Mouse (Mus musculus): ENCODE data around the gene Gm9821. TPM values are rescaled to one million over a fixed set of nuclear protein-coding genes. Genes with fewer than 3 reads are reported as not detected.

Gm9821 gene
- polyA plus RNA-seq, 1 experiment from 2014 or later: not detected

- 5% methylated on average over 6 of the region's 13 CpGs for WGBS
- Histone ChIP-seq H3K4me1 (ENCODE audit: control insufficient read depth, insufficient read depth, low read length) (peaks cover 8% of the 10 kb centered on the region; the same call in 1 of the 2 replicates), H3K27ac (ENCODE audit: low read length) (no peak overlapping the region), H3K4me2 (ENCODE audit: low read length) (peak overlapping the region; percentile 48), H3K9me3 (replicated peaks; ENCODE audit: control insufficient read depth, low read length, poor library complexity, severe bottlenecking) (no peaks in the 10 kb centered on the region), H3K9ac (ENCODE audit: low read depth, low read length) (peak overlapping the region; percentile 52), H3K4me3 (ENCODE audit: low read depth, low read length) (no peak overlapping the region), H3K27me3 (ENCODE audit: control insufficient read depth, insufficient read depth, low read depth, low read length) (no peaks in the 10 kb centered on the region; the same call in 1 of the 2 replicates), H3K36me3 (ENCODE audit: control insufficient read depth, insufficient read depth, low read length) (no peaks in the 10 kb centered on the region)
- peak; percentile 41; the same call in 1 of the 2 replicates for ATAC-seq
These were observed 38.9 kb downstream of the Gm9821 start for GRCm38 (mm10) chr2:91984439-91984838.

- Histone ChIP-seq H3K4me1 (ENCODE audit: control insufficient read depth, insufficient read depth, low read length) (peaks cover 8% of the 10 kb centered on the region; the same call in 1 of the 2 replicates), H3K27me3 (ENCODE audit: control insufficient read depth, insufficient read depth, low read depth, low read length) (no peaks in the 10 kb centered on the region; the same call in 1 of the 2 replicates), H3K27ac (ENCODE audit: low read length) (no peak overlapping the region), H3K9me3 (replicated peaks; ENCODE audit: control insufficient read depth, low read length, poor library complexity, severe bottlenecking) (no peaks in the 10 kb centered on the region), H3K4me3 (ENCODE audit: low read depth, low read length) (no peak overlapping the region), H3K9ac (ENCODE audit: low read depth, low read length) (peak overlapping the region; percentile 52; the same call in 1 of the 2 replicates), H3K4me2 (ENCODE audit: low read length) (peak overlapping the region; percentile 48; the same call in 1 of the 2 replicates), H3K36me3 (ENCODE audit: control insufficient read depth, insufficient read depth, low read length) (no peaks in the 10 kb centered on the region)
- 38% methylated on average over 9 of the region's 9 CpGs for WGBS
- no peak; the same call in 1 of the 2 replicates for ATAC-seq
These were observed 39.5 kb downstream of the Gm9821 start for GRCm38 (mm10) chr2:91984906-91985525.

GRCm38 (mm10) chr2:91986071-91986470 is 40.6 kb downstream of the Gm9821 start:
- Histone ChIP-seq H3K27me3 (ENCODE audit: control insufficient read depth, insufficient read depth, low read depth, low read length) (no peaks in the 10 kb centered on the region; the same call in 1 of the 2 replicates), H3K36me3 (ENCODE audit: control insufficient read depth, insufficient read depth, low read length) (no peaks in the 10 kb centered on the region), H3K9ac (ENCODE audit: low read depth, low read length) (no peak overlapping the region), H3K9me3 (replicated peaks; ENCODE audit: control insufficient read depth, low read length, poor library complexity, severe bottlenecking) (no peaks in the 10 kb centered on the region), H3K4me2 (ENCODE audit: low read length) (no peak overlapping the region), H3K27ac (ENCODE audit: low read length) (no peak overlapping the region), H3K4me3 (ENCODE audit: low read depth, low read length) (no peak overlapping the region), H3K4me1 (ENCODE audit: control insufficient read depth, insufficient read depth, low read length) (peaks cover 8% of the 10 kb centered on the region; the same call in 1 of the 2 replicates)
- ATAC-seq: no peak
- WGBS: 11% methylated on average over 5 of the region's 5 CpGs

- Histone ChIP-seq H3K9me3 (replicated peaks; ENCODE audit: control insufficient read depth, low read length, poor library complexity, severe bottlenecking) (no peaks in the 10 kb centered on the region), H3K4me1 (ENCODE audit: control insufficient read depth, insufficient read depth, low read length) (peaks cover 8% of the 10 kb centered on the region; the same call in 1 of the 2 replicates), H3K9ac (ENCODE audit: low read depth, low read length) (no peak overlapping the region), H3K4me3 (ENCODE audit: low read depth, low read length) (no peak overlapping the region), H3K27me3 (ENCODE audit: control insufficient read depth, insufficient read depth, low read depth, low read length) (no peaks in the 10 kb centered on the region; the same call in 1 of the 2 replicates), H3K27ac (ENCODE audit: low read length) (no peak overlapping the region), H3K4me2 (ENCODE audit: low read length) (no peak overlapping the region), H3K36me3 (ENCODE audit: control insufficient read depth, insufficient read depth, low read length) (no peaks in the 10 kb centered on the region)
- 3% methylated on average over 3 of the region's 3 CpGs for WGBS
- ATAC-seq: peak; percentile 57
These were observed 42.0 kb downstream of the Gm9821 start for GRCm38 (mm10) chr2:91987542-91987941.

GRCm38 (mm10) chr2:91989750-91990149 is 44.2 kb downstream of the Gm9821 start:
- no peaks in the 10 kb centered on the region; the same call in 1 of the 2 replicates for H3K27me3 ChIP-seq (ENCODE audit: control insufficient read depth, insufficient read depth, low read depth, low read length)
- H3K4me2 ChIP-seq (ENCODE audit: low read length): no peak overlapping the region
- H3K9me3 ChIP-seq (replicated peaks; ENCODE audit: control insufficient read depth, low read length, poor library complexity, severe bottlenecking): no peaks in the 10 kb centered on the region
- no peaks in the 10 kb centered on the region for H3K36me3 ChIP-seq (ENCODE audit: control insufficient read depth, insufficient read depth, low read length)
- no peak overlapping the region for H3K9ac ChIP-seq (ENCODE audit: low read depth, low read length)
- no peak overlapping the region for H3K4me3 ChIP-seq (ENCODE audit: low read depth, low read length)
- ATAC-seq: no peak
- H3K27ac ChIP-seq (ENCODE audit: low read length): no peak overlapping the region
- H3K4me1 ChIP-seq (ENCODE audit: control insufficient read depth, insufficient read depth, low read length): peaks cover 2% of the 10 kb centered on the region; the same call in 1 of the 2 replicates

- Histone ChIP-seq H3K9me3 (replicated peaks; ENCODE audit: control insufficient read depth, low read length, poor library complexity, severe bottlenecking) (no peaks in the 10 kb centered on the region), H3K4me2 (ENCODE audit: low read length) (no peak overlapping the region), H3K4me1 (ENCODE audit: control insufficient read depth, insufficient read depth, low read length) (no peaks in the 10 kb centered on the region), H3K27ac (ENCODE audit: low read length) (no peak overlapping the region), H3K36me3 (ENCODE audit: control insufficient read depth, insufficient read depth, low read length) (no peaks in the 10 kb centered on the region), H3K27me3 (ENCODE audit: control insufficient read depth, insufficient read depth, low read depth, low read length) (no peaks in the 10 kb centered on the region), H3K9ac (ENCODE audit: low read depth, low read length) (no peak overlapping the region), H3K4me3 (ENCODE audit: low read depth, low read length) (no peak overlapping the region)
- ATAC-seq: peak; percentile 60; the same call in 1 of the 2 replicates
- WGBS: 40% methylated on average over 3 of the region's 3 CpGs
These were observed 47.9 kb downstream of the Gm9821 start for GRCm38 (mm10) chr2:91993409-91993808.

GRCm38 (mm10) chr2:91996006-91996405 is 50.5 kb downstream of the Gm9821 start:
- Histone ChIP-seq H3K4me1 (ENCODE audit: control insufficient read depth, insufficient read depth, low read length) (no peaks in the 10 kb centered on the region), H3K36me3 (ENCODE audit: control insufficient read depth, insufficient read depth, low read length) (no peaks in the 10 kb centered on the region), H3K4me2 (ENCODE audit: low read length) (no peak overlapping the region), H3K4me3 (ENCODE audit: low read depth, low read length) (no peak overlapping the region), H3K9ac (ENCODE audit: low read depth, low read length) (no peak overlapping the region), H3K27me3 (ENCODE audit: control insufficient read depth, insufficient read depth, low read depth, low read length) (no peaks in the 10 kb centered on the region), H3K9me3 (replicated peaks; ENCODE audit: control insufficient read depth, low read length, poor library complexity, severe bottlenecking) (no peaks in the 10 kb centered on the region), H3K27ac (ENCODE audit: low read length) (no peak overlapping the region)
- ATAC-seq: no peak
- WGBS: 96% methylated on average over 5 of the region's 5 CpGs

Small RNA genes lying within 50 kb of the gene (microRNA-seq; reads per million reads assigned to microRNA genes)
- gene Mir6999: not detected

Other genes with a start within 250 kb of the Gm9821 start
- gene Atg13, start 235.1 kb upstream of the Gm9821 start, polyA plus RNA-seq (2015; fragmentation: Nextera tagmentation; extraction: Ambion mirVana): 36.2 and 40.2 TPM in 2 replicates
- 21.2 and 21.7 TPM in 2 replicates for gene Harbi1, start 234.9 kb upstream of the Gm9821 start, polyA plus RNA-seq (2015; fragmentation: Nextera tagmentation; extraction: Ambion mirVana)
- 27.6 and 28.3 TPM in 2 replicates for gene Ambra1, start 215.6 kb upstream of the Gm9821 start, polyA plus RNA-seq (2015; fragmentation: Nextera tagmentation; extraction: Ambion mirVana)
- 0.33 and 0.34 TPM in 2 replicates for gene Chrm4, start 18.5 kb upstream of the Gm9821 start, polyA plus RNA-seq (2015; fragmentation: Nextera tagmentation; extraction: Ambion mirVana)
- gene Mdk, start 13.4 kb upstream of the Gm9821 start, polyA plus RNA-seq (2015; fragmentation: Nextera tagmentation; extraction: Ambion mirVana): 98.8 and 113 TPM in 2 replicates
- 28.3 and 33.3 TPM in 2 replicates for gene Dgkz, start 30.2 kb downstream of the Gm9821 start, polyA plus RNA-seq (2015; fragmentation: Nextera tagmentation; extraction: Ambion mirVana)
- gene Creb3l1, start 78.8 kb downstream of the Gm9821 start, polyA plus RNA-seq (2015; fragmentation: Nextera tagmentation; extraction: Ambion mirVana): 1.2 and 1.9 TPM in 2 replicates
- gene Phf21a, start 147.4 kb downstream of the Gm9821 start, polyA plus RNA-seq (2015; fragmentation: Nextera tagmentation; extraction: Ambion mirVana): 33.6 and 36.0 TPM in 2 replicates

Data from midbrain, embryonic 16.5 days (tissue).